Mouse (Mus musculus): ENCODE results near the gene Tsks. TPM values are rescaled to one million over a fixed set of nuclear protein-coding genes. Genes with fewer than 3 reads are reported as not detected.

The Tsks gene
- polyA plus RNA-seq, 1 experiment from 2014 or later: 0.47 TPM

Other genes starting within 250 kb of the Tsks start
- not detected in 2 replicates for gene Izumo2, start 234.5 kb upstream of the Tsks start, polyA plus RNA-seq (2016; fragmentation: Nextera tagmentation; extraction: Ambion mirVana)
- gene Vrk3, start 194.8 kb upstream of the Tsks start, polyA plus RNA-seq (2016; fragmentation: Nextera tagmentation; extraction: Ambion mirVana): 42.1 and 43.4 TPM in 2 replicates
- gene Zfp473, start 192.2 kb upstream of the Tsks start, polyA plus RNA-seq (2016; fragmentation: Nextera tagmentation; extraction: Ambion mirVana): 3.5 and 4.3 TPM in 2 replicates
- 168 and 172 TPM in 2 replicates for gene Nup62, start 127.1 kb upstream of the Tsks start, polyA plus RNA-seq (2016; fragmentation: Nextera tagmentation; extraction: Ambion mirVana)
- 0.85 and 1.7 TPM in 2 replicates for gene Il4i1, start 126.8 kb upstream of the Tsks start, polyA plus RNA-seq (2016; fragmentation: Nextera tagmentation; extraction: Ambion mirVana)
- 3.3 and 3.6 TPM in 2 replicates for gene Atf5, start 126.5 kb upstream of the Tsks start, polyA plus RNA-seq (2016; fragmentation: Nextera tagmentation; extraction: Ambion mirVana)
- gene Akt1s1, start 94.2 kb upstream of the Tsks start, polyA plus RNA-seq (2016; fragmentation: Nextera tagmentation; extraction: Ambion mirVana): 84.3 and 84.6 TPM in 2 replicates
- gene Tbc1d17, start 94.1 kb upstream of the Tsks start, polyA plus RNA-seq (2016; fragmentation: Nextera tagmentation; extraction: Ambion mirVana): 72.8 and 73.6 TPM in 2 replicates
- 37.8 and 39.8 TPM in 2 replicates for gene Pnkp, start 86.1 kb upstream of the Tsks start, polyA plus RNA-seq (2016; fragmentation: Nextera tagmentation; extraction: Ambion mirVana)
- gene Ptov1, start 73.4 kb upstream of the Tsks start, polyA plus RNA-seq (2016; fragmentation: Nextera tagmentation; extraction: Ambion mirVana): 415 and 438 TPM in 2 replicates
- gene Med25, start 50.5 kb upstream of the Tsks start, polyA plus RNA-seq (2016; fragmentation: Nextera tagmentation; extraction: Ambion mirVana): 175 and 185 TPM in 2 replicates
- gene Fuz, start 47.1 kb upstream of the Tsks start, polyA plus RNA-seq (2016; fragmentation: Nextera tagmentation; extraction: Ambion mirVana): 24.8 and 25.0 TPM in 2 replicates
- 69.1 and 69.5 TPM in 2 replicates for gene Ap2a1, start 13.7 kb upstream of the Tsks start, polyA plus RNA-seq (2016; fragmentation: Nextera tagmentation; extraction: Ambion mirVana)
- 19.4 and 20.8 TPM in 2 replicates for gene Cpt1c, start 31.6 kb downstream of the Tsks start, polyA plus RNA-seq (2016; fragmentation: Nextera tagmentation; extraction: Ambion mirVana)
- gene Prmt1, start 43.4 kb downstream of the Tsks start, polyA plus RNA-seq (2016; fragmentation: Nextera tagmentation; extraction: Ambion mirVana): 909 and 984 TPM in 2 replicates
- gene Irf3, start 54.4 kb downstream of the Tsks start, polyA plus RNA-seq (2016; fragmentation: Nextera tagmentation; extraction: Ambion mirVana): 70.5 and 76.0 TPM in 2 replicates
- 80.7 and 83.9 TPM in 2 replicates for gene Bcl2l12, start 55.5 kb downstream of the Tsks start, polyA plus RNA-seq (2016; fragmentation: Nextera tagmentation; extraction: Ambion mirVana)
- 39.9 and 41.0 TPM in 2 replicates for gene Scaf1, start 73.2 kb downstream of the Tsks start, polyA plus RNA-seq (2016; fragmentation: Nextera tagmentation; extraction: Ambion mirVana)
- gene Rras, start 74.8 kb downstream of the Tsks start, polyA plus RNA-seq (2016; fragmentation: Nextera tagmentation; extraction: Ambion mirVana): 15.0 and 16.8 TPM in 2 replicates
- 11.9 and 12.7 TPM in 2 replicates for gene Prr12, start 109.7 kb downstream of the Tsks start, polyA plus RNA-seq (2016; fragmentation: Nextera tagmentation; extraction: Ambion mirVana)
- gene Nosip, start 119.2 kb downstream of the Tsks start, polyA plus RNA-seq (2016; fragmentation: Nextera tagmentation; extraction: Ambion mirVana): 61.2 and 67.6 TPM in 2 replicates
- 16.5 and 17.7 TPM in 2 replicates for gene Prrg2, start 119.5 kb downstream of the Tsks start, polyA plus RNA-seq (2016; fragmentation: Nextera tagmentation; extraction: Ambion mirVana)
- gene Rcn3, start 149.0 kb downstream of the Tsks start, polyA plus RNA-seq (2016; fragmentation: Nextera tagmentation; extraction: Ambion mirVana): 101 and 113 TPM in 2 replicates
- 5.5 and 5.9 TPM in 2 replicates for gene Fcgrt, start 160.6 kb downstream of the Tsks start, polyA plus RNA-seq (2016; fragmentation: Nextera tagmentation; extraction: Ambion mirVana)
- gene Rps11, start 181.2 kb downstream of the Tsks start, polyA plus RNA-seq (2016; fragmentation: Nextera tagmentation; extraction: Ambion mirVana): 1,843 and 1,853 TPM in 2 replicates
- 1,219 and 1,234 TPM in 2 replicates for gene Rpl13a, start 185.6 kb downstream of the Tsks start, polyA plus RNA-seq (2016; fragmentation: Nextera tagmentation; extraction: Ambion mirVana)
- gene Gm45713, start 193.0 kb downstream of the Tsks start, polyA plus RNA-seq (2016; fragmentation: Nextera tagmentation; extraction: Ambion mirVana): 0.11 and 0.27 TPM in 2 replicates
- gene Flt3l, start 193.2 kb downstream of the Tsks start, polyA plus RNA-seq (2016; fragmentation: Nextera tagmentation; extraction: Ambion mirVana): 1.1 and 1.4 TPM in 2 replicates
- 98.5 and 99.6 TPM in 2 replicates for gene Pih1d1, start 211.1 kb downstream of the Tsks start, polyA plus RNA-seq (2016; fragmentation: Nextera tagmentation; extraction: Ambion mirVana)
- 53.0 and 55.1 TPM in 2 replicates for gene Aldh16a1, start 211.4 kb downstream of the Tsks start, polyA plus RNA-seq (2016; fragmentation: Nextera tagmentation; extraction: Ambion mirVana)
- gene Slc17a7, start 220.7 kb downstream of the Tsks start, polyA plus RNA-seq (2016; fragmentation: Nextera tagmentation; extraction: Ambion mirVana): 0.95 and 1.2 TPM in 2 replicates
- gene Gfy, start 236.4 kb downstream of the Tsks start, polyA plus RNA-seq (2016; fragmentation: Nextera tagmentation; extraction: Ambion mirVana): 0.15 TPM in 1 of 2 replicates, not detected in the other
- gene Pth2, start 237.8 kb downstream of the Tsks start, polyA plus RNA-seq (2016; fragmentation: Nextera tagmentation; extraction: Ambion mirVana): 0.33 TPM in 1 of 2 replicates, not detected in the other

All from forebrain, embryonic 10.5 days (tissue).